Mouse (Mus musculus): ENCODE results near the gene Ppm1l. TPM values are rescaled to one million over a fixed set of nuclear protein-coding genes. Genes with fewer than 3 reads are reported as not detected.

The Ppm1l gene
- polyA plus RNA-seq, 1 experiment from 2014 or later, result 24.2 TPM

- no peak for ATAC-seq (ENCODE audit: low FRiP score)
- Histone ChIP-seq H3K9me3 (replicated peaks) (no peaks in the 10 kb centered on the region), H3K4me2 (no peak overlapping the region), H3K36me3 (no peaks in the 10 kb centered on the region), H3K9ac (replicated peaks) (no peak overlapping the region), H3K27me3 (replicated peaks) (no peaks in the 10 kb centered on the region), H3K4me1 (peaks cover 16% of the 10 kb centered on the region), H3K4me3 (replicated peaks) (no peak overlapping the region), H3K27ac (replicated peaks) (no peak overlapping the region; the same call in 1 of the 2 replicates)
- 59% methylated on average over 7 of the region's 7 CpGs for WGBS
These were observed 212.9 kb downstream of the Ppm1l start for GRCm38 (mm10) chr3:69529576-69529975.

GRCm38 (mm10) chr3:69531511-69531910 is 214.8 kb downstream of the Ppm1l start:
- Histone ChIP-seq H3K9ac (replicated peaks) (no peak overlapping the region), H3K27me3 (replicated peaks) (no peaks in the 10 kb centered on the region), H3K4me1 (peaks cover 25% of the 10 kb centered on the region), H3K36me3 (no peaks in the 10 kb centered on the region), H3K9me3 (replicated peaks) (no peaks in the 10 kb centered on the region), H3K4me3 (replicated peaks) (no peak overlapping the region), H3K4me2 (no peak overlapping the region), H3K27ac (replicated peaks) (no peak overlapping the region)
- 73% methylated on average over 9 of the region's 9 CpGs for WGBS
- no peak for ATAC-seq (ENCODE audit: low FRiP score)

GRCm38 (mm10) chr3:69532687-69533086 is 216.0 kb downstream of the Ppm1l start:
- H3K4me3 ChIP-seq (replicated peaks), result no peak overlapping the region
- no peak overlapping the region for H3K9ac ChIP-seq (replicated peaks)
- H3K4me1 ChIP-seq, result peaks cover 32% of the 10 kb centered on the region
- 38% methylated on average over 4 of the region's 4 CpGs for WGBS
- no peaks in the 10 kb centered on the region for H3K9me3 ChIP-seq (replicated peaks)
- no peak for ATAC-seq (ENCODE audit: low FRiP score)
- H3K36me3 ChIP-seq, result no peaks in the 10 kb centered on the region
- H3K27me3 ChIP-seq (replicated peaks), result no peaks in the 10 kb centered on the region
- no peak overlapping the region for H3K4me2 ChIP-seq
- no peak overlapping the region for H3K27ac ChIP-seq (replicated peaks)

- 27% methylated on average over 10 of the region's 10 CpGs for WGBS
- Histone ChIP-seq H3K27me3 (replicated peaks) (no peaks in the 10 kb centered on the region), H3K4me2 (peak overlapping the region; percentile 36; the same call in 1 of the 2 replicates), H3K9me3 (replicated peaks) (no peaks in the 10 kb centered on the region), H3K27ac (replicated peaks) (peak overlapping the region; percentile 54), H3K36me3 (no peaks in the 10 kb centered on the region), H3K4me3 (replicated peaks) (no peak overlapping the region), H3K4me1 (peaks cover 32% of the 10 kb centered on the region), H3K9ac (replicated peaks) (no peak overlapping the region)
- ATAC-seq (ENCODE audit: low FRiP score), result peak; percentile 51
These were observed 218.8 kb downstream of the Ppm1l start for GRCm38 (mm10) chr3:69535486-69535885.

- WGBS, result 18% methylated on average over 25 of the region's 25 CpGs
These were observed 219.4 kb downstream of the Ppm1l start for GRCm38 (mm10) chr3:69535941-69536647.

GRCm38 (mm10) chr3:69542962-69543361 is 226.3 kb downstream of the Ppm1l start:
- Histone ChIP-seq H3K4me2 (no peak overlapping the region), H3K9ac (replicated peaks) (no peak overlapping the region), H3K27me3 (replicated peaks) (no peaks in the 10 kb centered on the region), H3K9me3 (replicated peaks) (no peaks in the 10 kb centered on the region), H3K36me3 (no peaks in the 10 kb centered on the region), H3K27ac (replicated peaks) (no peak overlapping the region), H3K4me3 (replicated peaks) (no peak overlapping the region), H3K4me1 (peaks cover 13% of the 10 kb centered on the region)
- no peak for ATAC-seq (ENCODE audit: low FRiP score)
- 45% methylated on average over 8 of the region's 8 CpGs for WGBS

More at GRCm38 (mm10) chr3:69535941-69536647, 219.4 kb downstream of the Ppm1l start:
- Histone ChIP-seq H3K27ac (replicated peaks) (peak overlapping the region; percentile 54), H3K4me3 (replicated peaks) (no peak overlapping the region), H3K4me2 (peak overlapping the region; percentile 36), H3K4me1 (peaks cover 32% of the 10 kb centered on the region), H3K36me3 (no peaks in the 10 kb centered on the region), H3K9me3 (replicated peaks) (no peaks in the 10 kb centered on the region), H3K27me3 (replicated peaks) (no peaks in the 10 kb centered on the region), H3K9ac (replicated peaks) (no peak overlapping the region)
- ATAC-seq (ENCODE audit: low FRiP score), result 0 out of 2 replicates have a peak, but pooled peaks have one; percentile 61

- H3K4me3 ChIP-seq (replicated peaks), result no peak overlapping the region
- WGBS, result 100% methylated on average over 1 of the region's 1 CpGs
- ATAC-seq (ENCODE audit: low FRiP score), result no peak
- no peak overlapping the region for H3K4me2 ChIP-seq
- no peak overlapping the region for H3K27ac ChIP-seq (replicated peaks)
- H3K4me1 ChIP-seq, result peaks cover 10% of the 10 kb centered on the region
- H3K9ac ChIP-seq (replicated peaks), result no peak overlapping the region
- no peaks in the 10 kb centered on the region for H3K9me3 ChIP-seq (replicated peaks)
- no peaks in the 10 kb centered on the region for H3K36me3 ChIP-seq
- no peaks in the 10 kb centered on the region for H3K27me3 ChIP-seq (replicated peaks)
These were observed 227.1 kb downstream of the Ppm1l start for GRCm38 (mm10) chr3:69543730-69544129.

GRCm38 (mm10) chr3:69545017-69545416 is 228.4 kb downstream of the Ppm1l start:
- Histone ChIP-seq H3K27me3 (replicated peaks) (no peaks in the 10 kb centered on the region), H3K9ac (replicated peaks) (no peak overlapping the region), H3K4me1 (peaks cover 5% of the 10 kb centered on the region), H3K36me3 (no peaks in the 10 kb centered on the region), H3K4me2 (no peak overlapping the region), H3K27ac (replicated peaks) (no peak overlapping the region), H3K4me3 (replicated peaks) (no peak overlapping the region), H3K9me3 (replicated peaks) (no peaks in the 10 kb centered on the region)
- 0 out of 2 replicates have a peak, but pooled peaks have one; percentile 46 for ATAC-seq (ENCODE audit: low FRiP score)
- 55% methylated on average over 5 of the region's 5 CpGs for WGBS

- ATAC-seq (ENCODE audit: low FRiP score), result no peak
- H3K4me2 ChIP-seq, result no peak overlapping the region
These were observed 232.2 kb downstream of the Ppm1l start for GRCm38 (mm10) chr3:69548704-69549455.

GRCm38 (mm10) chr3:69549602-69550001 is 232.9 kb downstream of the Ppm1l start:
- Histone ChIP-seq H3K27ac (replicated peaks) (no peak overlapping the region), H3K9ac (replicated peaks) (no peak overlapping the region)
- 72% methylated on average over 4 of the region's 4 CpGs for WGBS

More at GRCm38 (mm10) chr3:69548704-69549455, 232.2 kb downstream of the Ppm1l start:
- Histone ChIP-seq H3K27ac (replicated peaks) (no peak overlapping the region), H3K36me3 (no peaks in the 10 kb centered on the region; the same call in 1 of the 2 replicates), H3K9me3 (replicated peaks) (no peaks in the 10 kb centered on the region), H3K9ac (replicated peaks) (no peak overlapping the region), H3K4me3 (replicated peaks) (no peak overlapping the region), H3K27me3 (replicated peaks) (no peaks in the 10 kb centered on the region), H3K4me1 (no peaks in the 10 kb centered on the region)
- WGBS, result 87% methylated on average over 22 of the region's 22 CpGs

GRCm38 (mm10) chr3:69555511-69555910 is 238.8 kb downstream of the Ppm1l start:
- Histone ChIP-seq H3K36me3 (no peaks in the 10 kb centered on the region; the same call in 1 of the 2 replicates), H3K4me2 (no peak overlapping the region), H3K27me3 (replicated peaks) (no peaks in the 10 kb centered on the region), H3K9me3 (replicated peaks) (no peaks in the 10 kb centered on the region), H3K4me1 (peaks cover 6% of the 10 kb centered on the region; the same call in 1 of the 2 replicates), H3K4me3 (replicated peaks) (no peak overlapping the region), H3K9ac (replicated peaks) (no peak overlapping the region), H3K27ac (replicated peaks) (no peak overlapping the region)
- ATAC-seq (ENCODE audit: low FRiP score), result no peak
- 88% methylated on average over 6 of the region's 6 CpGs for WGBS

More at GRCm38 (mm10) chr3:69549602-69550001, 232.9 kb downstream of the Ppm1l start:
- Histone ChIP-seq H3K4me3 (replicated peaks) (no peak overlapping the region), H3K4me1 (no peaks in the 10 kb centered on the region), H3K36me3 (no peaks in the 10 kb centered on the region; the same call in 1 of the 2 replicates), H3K27me3 (replicated peaks) (no peaks in the 10 kb centered on the region), H3K4me2 (no peak overlapping the region), H3K9me3 (replicated peaks) (no peaks in the 10 kb centered on the region)
- no peak for ATAC-seq (ENCODE audit: low FRiP score)
